ENCODE assay signal across 8 mouse cellular contexts in genomic region chr5:23518673-23519072, GRCm38 (mm10).
DNase-seq lines count a peak whose midpoint lies in the region; ATAC-seq and TF ChIP-seq lines count a peak whose summit lies in the region.

No protein-coding gene starts in this region.

- no peaks in the 10 kb centered on the region; the same call in 1 of the 2 replicates for H3K4me1 ChIP-seq in limb, embryonic 12.5 days (replicated peaks)
- no peaks in the 10 kb centered on the region for H3K4me1 ChIP-seq in limb, embryonic 10.5 days
- peaks cover 27% of the 10 kb centered on the region for H3K4me1 ChIP-seq in heart, postnatal 0 days (ENCODE audit: control insufficient read depth, insufficient read depth)
- H3K4me1 ChIP-seq in lung, postnatal 0 days (ENCODE audit: insufficient read depth, low read depth, low read length), result no peaks in the 10 kb centered on the region

- no peak overlapping the region for H3K27ac ChIP-seq in limb, embryonic 12.5 days
- H3K27ac ChIP-seq in limb, embryonic 10.5 days, result no peak overlapping the region
- H3K27ac ChIP-seq in heart, postnatal 0 days (ENCODE audit: low read depth), result peak overlapping the region; percentile 87
- H3K27ac ChIP-seq in lung, postnatal 0 days (ENCODE audit: low read length), result no peak overlapping the region

- peak; percentile 78; the same call in 1 of the 2 replicates for TF ChIP-seq EP300 in heart, postnatal 0 days (IDR thresholded peaks at IDR 0.05; ENCODE audit: low read depth)
- TF ChIP-seq EP300 in lung, postnatal 0 days (IDR thresholded peaks at IDR 0.05), result 0 out of 2 replicates have a peak, but pooled peaks have one; percentile 22

- 0 out of 2 replicates have a peak, but pooled peaks have one; percentile 47 for ATAC-seq in limb, embryonic 12.5 days (ENCODE audit: insufficient number of reproducible peaks, insufficient read depth, low FRiP score, low TSS enrichment, low read depth)
- peak; percentile 81 for ATAC-seq in heart, postnatal 0 days (ENCODE audit: insufficient read depth, low read depth)
- ATAC-seq in lung, postnatal 0 days, result peak; percentile 70

- no peak for TF ChIP-seq CTCF in heart, postnatal 0 days (IDR thresholded peaks at IDR 0.05; ENCODE audit: low read depth)
- no peak for TF ChIP-seq CTCF in lung, postnatal 0 days (IDR thresholded peaks at IDR 0.05)

- H3K36me3 ChIP-seq in limb, embryonic 12.5 days, result peaks cover 76% of the 10 kb centered on the region
- H3K36me3 ChIP-seq in limb, embryonic 10.5 days, result peaks cover 61% of the 10 kb centered on the region
- H3K36me3 ChIP-seq in heart, postnatal 0 days (replicated peaks; ENCODE audit: control insufficient read depth, insufficient read depth, low read length), result peaks cover 38% of the 10 kb centered on the region
- H3K36me3 ChIP-seq in lung, postnatal 0 days (ENCODE audit: insufficient read depth, low read length), result no peaks in the 10 kb centered on the region; the same call in 1 of the 2 replicates

- no peak overlapping the region for H3K9ac ChIP-seq in limb, embryonic 12.5 days (replicated peaks)
- H3K9ac ChIP-seq in heart, postnatal 0 days (replicated peaks; ENCODE audit: low read depth, low read length), result peak overlapping the region; percentile 19; the same call in 1 of the 2 replicates
- H3K9ac ChIP-seq in lung, postnatal 0 days (replicated peaks; ENCODE audit: low read depth), result no peak overlapping the region

- WGBS in limb, embryonic 12.5 days, result 78% methylated on average over 3 of the region's 3 CpGs
- 84% methylated on average over 3 of the region's 3 CpGs for WGBS in limb, embryonic 10.5 days
- WGBS in heart, postnatal 0 days, result 11% methylated on average over 3 of the region's 3 CpGs
- 27% methylated on average over 3 of the region's 3 CpGs for WGBS in lung, postnatal 0 days

- H3K9me3 ChIP-seq in limb, embryonic 12.5 days, result no peaks in the 10 kb centered on the region
- H3K9me3 ChIP-seq in limb, embryonic 10.5 days (replicated peaks), result no peaks in the 10 kb centered on the region
- no peaks in the 10 kb centered on the region for H3K9me3 ChIP-seq in heart, postnatal 0 days (replicated peaks; ENCODE audit: control insufficient read depth, low read length)
- H3K9me3 ChIP-seq in lung, postnatal 0 days (ENCODE audit: low read length), result no peaks in the 10 kb centered on the region

- no peak overlapping the region for H3K4me2 ChIP-seq in limb, embryonic 12.5 days
- peak overlapping the region; percentile 22; the same call in 1 of the 2 replicates for H3K4me2 ChIP-seq in heart, postnatal 0 days (ENCODE audit: low read depth, low read length)
- no peak overlapping the region for H3K4me2 ChIP-seq in lung, postnatal 0 days (replicated peaks; ENCODE audit: low read depth, low read length)

- no peak overlapping the region for H3K4me3 ChIP-seq in limb, embryonic 12.5 days (replicated peaks)
- H3K4me3 ChIP-seq in limb, embryonic 10.5 days, result no peak overlapping the region
- no peak overlapping the region for H3K4me3 ChIP-seq in heart, postnatal 0 days (ENCODE audit: low read depth, low read length)
- H3K4me3 ChIP-seq in lung, postnatal 0 days (ENCODE audit: low read depth, low read length), result no peak overlapping the region

- no peak for DNase-seq in limb, embryonic 10.5 days (ENCODE audit: low spot score)
- DNase-seq in cerebellum, adult 9-10 months, result peak; percentile 57
- peak; percentile 90 for DNase-seq in heart, postnatal 0 days (ENCODE audit: low spot score)
- DNase-seq in lung, postnatal 0 days (ENCODE audit: low spot score), result peak; percentile 73
- no peak for DNase-seq in right cerebral cortex, postnatal 4 days
- no peak for DNase-seq in thymus, postnatal 0 days (ENCODE audit: low spot score)
- no peak for DNase-seq in testis, postnatal 14 days (ENCODE audit: low spot score)

- no peaks in the 10 kb centered on the region for H3K27me3 ChIP-seq in limb, embryonic 12.5 days
- no peaks in the 10 kb centered on the region for H3K27me3 ChIP-seq in limb, embryonic 10.5 days (ENCODE audit: low read depth, poor library complexity, severe bottlenecking)
- H3K27me3 ChIP-seq in heart, postnatal 0 days (ENCODE audit: control insufficient read depth, insufficient read depth, low read length), result no peaks in the 10 kb centered on the region
- no peaks in the 10 kb centered on the region for H3K27me3 ChIP-seq in lung, postnatal 0 days (replicated peaks; ENCODE audit: insufficient read depth, low read length)

Comparison
In these comparisons a context has a peak if more than half of its experiments do, and no peak if none do; other contexts are left out.
1. DNase-seq: peak in cerebellum, adult 9-10 months (single experiment), heart, postnatal 0 days (single experiment) and lung, postnatal 0 days (single experiment); none in limb, embryonic 10.5 days (single experiment), right cerebral cortex, postnatal 4 days (single experiment), thymus, postnatal 0 days (single experiment) and testis, postnatal 14 days (single experiment).
2. Peak in every context shown above with its lines, with median percentiles within 50 percentile points of each other: ATAC-seq.